ENCODE assay signal across 8 mouse cellular contexts in the genomic region with DNA sequence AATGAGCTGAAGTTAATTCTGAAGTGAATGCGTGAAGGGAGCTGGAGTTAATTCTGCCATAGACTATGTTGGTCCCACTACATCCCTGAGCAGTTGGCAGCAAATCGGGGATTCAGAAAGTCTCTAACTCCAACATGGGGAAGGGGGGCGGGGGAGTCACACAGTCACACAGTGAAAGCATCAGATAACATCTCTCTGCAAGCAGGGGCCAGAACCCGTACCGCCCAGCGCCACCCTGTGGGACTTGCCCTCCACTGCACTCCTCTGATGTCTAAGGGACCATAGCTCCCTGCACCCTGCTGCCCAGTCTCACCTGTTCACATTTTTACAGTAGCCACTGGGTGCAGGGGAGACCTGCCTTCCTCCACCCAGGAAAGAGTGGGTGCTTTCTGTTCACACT.
DNase-seq lines count a peak whose midpoint lies in the region; ATAC-seq and TF ChIP-seq lines count a peak whose summit lies in the region.

No protein-coding gene starts in this region.

- DNase-seq in heart, postnatal 0 days (ENCODE audit: low spot score), result no peak
- no peak for DNase-seq in heart, adult 8-10 months (ENCODE audit: low spot score)
- DNase-seq in midbrain, embryonic 11.5 days (ENCODE audit: low spot score, missing footprints), result peak; percentile 94
- DNase-seq in embryo, embryonic 10.5 days (ENCODE audit: low spot score), result peak; percentile 75
- DNase-seq in adipocyte (ENCODE audit: low spot score), result no peak
- no peak for DNase-seq in ovary, postnatal 36 days (ENCODE audit: low spot score)

- TF ChIP-seq CTCF in heart, postnatal 0 days (IDR thresholded peaks at IDR 0.05; ENCODE audit: low read depth), result peak; percentile 12; the same call in 1 of the 2 replicates

- peaks cover 20% of the 10 kb centered on the region; the same call in 1 of the 2 replicates for H3K4me1 ChIP-seq in heart, postnatal 0 days (ENCODE audit: control insufficient read depth, insufficient read depth)
- H3K4me1 ChIP-seq in midbrain, embryonic 11.5 days (ENCODE audit: control insufficient read depth, insufficient read depth, low read length), result peaks cover 61% of the 10 kb centered on the region
- H3K4me1 ChIP-seq in midbrain, embryonic 15.5 days, result peaks cover 54% of the 10 kb centered on the region
- peaks cover 67% of the 10 kb centered on the region for H3K4me1 ChIP-seq in midbrain, embryonic 13.5 days (replicated peaks)

- no peak for ATAC-seq in heart, postnatal 0 days (ENCODE audit: insufficient read depth, low read depth)
- ATAC-seq in midbrain, embryonic 11.5 days (ENCODE audit: low FRiP score), result no peak
- ATAC-seq in midbrain, embryonic 15.5 days (replicated peaks), result no peak
- no peak for ATAC-seq in midbrain, embryonic 13.5 days

- TF ChIP-seq EP300 in heart, postnatal 0 days (IDR thresholded peaks at IDR 0.05; ENCODE audit: low read depth), result no peak

- H3K36me3 ChIP-seq in heart, postnatal 0 days (replicated peaks; ENCODE audit: control insufficient read depth, insufficient read depth, low read length), result no peaks in the 10 kb centered on the region
- no peaks in the 10 kb centered on the region for H3K36me3 ChIP-seq in midbrain, embryonic 11.5 days (ENCODE audit: control insufficient read depth, insufficient read depth, low read length)
- H3K36me3 ChIP-seq in midbrain, embryonic 15.5 days (replicated peaks), result no peaks in the 10 kb centered on the region
- no peaks in the 10 kb centered on the region for H3K36me3 ChIP-seq in midbrain, embryonic 13.5 days

- no peak overlapping the region for H3K4me3 ChIP-seq in heart, postnatal 0 days (ENCODE audit: low read depth, low read length)
- no peak overlapping the region for H3K4me3 ChIP-seq in midbrain, embryonic 11.5 days (ENCODE audit: low read depth, low read length)
- H3K4me3 ChIP-seq in midbrain, embryonic 15.5 days, result no peak overlapping the region
- H3K4me3 ChIP-seq in midbrain, embryonic 13.5 days (replicated peaks), result no peak overlapping the region

- H3K9ac ChIP-seq in heart, postnatal 0 days (replicated peaks; ENCODE audit: low read depth, low read length), result no peak overlapping the region
- peak overlapping the region; percentile 42 for H3K9ac ChIP-seq in midbrain, embryonic 11.5 days (ENCODE audit: low read length)
- H3K9ac ChIP-seq in midbrain, embryonic 15.5 days, result no peak overlapping the region
- no peak overlapping the region for H3K9ac ChIP-seq in midbrain, embryonic 13.5 days (replicated peaks)

- WGBS in heart, postnatal 0 days, result 37% methylated on average over 6 of the region's 6 CpGs
- WGBS in midbrain, embryonic 11.5 days, result 6% methylated on average over 6 of the region's 6 CpGs
- WGBS in midbrain, embryonic 15.5 days, result 14% methylated on average over 6 of the region's 6 CpGs
- 15% methylated on average over 6 of the region's 6 CpGs for WGBS in midbrain, embryonic 13.5 days

- no peak overlapping the region for H3K4me2 ChIP-seq in heart, postnatal 0 days (ENCODE audit: low read depth, low read length)
- peak overlapping the region; percentile 8; the same call in 1 of the 2 replicates for H3K4me2 ChIP-seq in midbrain, embryonic 11.5 days
- no peak overlapping the region for H3K4me2 ChIP-seq in midbrain, embryonic 15.5 days
- H3K4me2 ChIP-seq in midbrain, embryonic 13.5 days (replicated peaks), result no peak overlapping the region

- 0 out of 2 replicates have a peak, but pooled peaks cover 4% of the 10 kb centered on the region for H3K27me3 ChIP-seq in heart, postnatal 0 days (ENCODE audit: control insufficient read depth, insufficient read depth, low read length)
- H3K27me3 ChIP-seq in midbrain, embryonic 11.5 days (ENCODE audit: control insufficient read depth, insufficient read depth, low read length), result no peaks in the 10 kb centered on the region
- H3K27me3 ChIP-seq in midbrain, embryonic 15.5 days (replicated peaks), result no peaks in the 10 kb centered on the region
- H3K27me3 ChIP-seq in midbrain, embryonic 13.5 days, result no peaks in the 10 kb centered on the region

- H3K9me3 ChIP-seq in heart, postnatal 0 days (replicated peaks; ENCODE audit: control insufficient read depth, low read length), result no peaks in the 10 kb centered on the region
- no peaks in the 10 kb centered on the region for H3K9me3 ChIP-seq in midbrain, embryonic 11.5 days (ENCODE audit: control insufficient read depth, low read length)
- no peaks in the 10 kb centered on the region for H3K9me3 ChIP-seq in midbrain, embryonic 15.5 days
- no peaks in the 10 kb centered on the region for H3K9me3 ChIP-seq in midbrain, embryonic 13.5 days

- H3K27ac ChIP-seq in heart, postnatal 0 days (ENCODE audit: low read depth), result no peak overlapping the region
- H3K27ac ChIP-seq in midbrain, embryonic 11.5 days (ENCODE audit: low read depth, low read length), result peak overlapping the region; percentile 98
- no peak overlapping the region for H3K27ac ChIP-seq in midbrain, embryonic 15.5 days
- H3K27ac ChIP-seq in midbrain, embryonic 13.5 days, result peak overlapping the region; percentile 92; the same call in 1 of the 2 replicates

Comparison
In these comparisons a context has a peak if more than half of its experiments do, and no peak if none do; other contexts are left out.
1. H3K27ac ChIP-seq: peak in midbrain, embryonic 11.5 days (single experiment) and midbrain, embryonic 13.5 days (single experiment); none in heart, postnatal 0 days (single experiment) and midbrain, embryonic 15.5 days (single experiment).
2. DNase-seq: peak in midbrain, embryonic 11.5 days (single experiment) and embryo, embryonic 10.5 days (single experiment); none in heart, postnatal 0 days (single experiment), heart, adult 8-10 months (single experiment), adipocyte (single experiment) and ovary, postnatal 36 days (single experiment).